Mouse (Mus musculus): Measurements from ENCODE around the gene Git2.

DNA sequence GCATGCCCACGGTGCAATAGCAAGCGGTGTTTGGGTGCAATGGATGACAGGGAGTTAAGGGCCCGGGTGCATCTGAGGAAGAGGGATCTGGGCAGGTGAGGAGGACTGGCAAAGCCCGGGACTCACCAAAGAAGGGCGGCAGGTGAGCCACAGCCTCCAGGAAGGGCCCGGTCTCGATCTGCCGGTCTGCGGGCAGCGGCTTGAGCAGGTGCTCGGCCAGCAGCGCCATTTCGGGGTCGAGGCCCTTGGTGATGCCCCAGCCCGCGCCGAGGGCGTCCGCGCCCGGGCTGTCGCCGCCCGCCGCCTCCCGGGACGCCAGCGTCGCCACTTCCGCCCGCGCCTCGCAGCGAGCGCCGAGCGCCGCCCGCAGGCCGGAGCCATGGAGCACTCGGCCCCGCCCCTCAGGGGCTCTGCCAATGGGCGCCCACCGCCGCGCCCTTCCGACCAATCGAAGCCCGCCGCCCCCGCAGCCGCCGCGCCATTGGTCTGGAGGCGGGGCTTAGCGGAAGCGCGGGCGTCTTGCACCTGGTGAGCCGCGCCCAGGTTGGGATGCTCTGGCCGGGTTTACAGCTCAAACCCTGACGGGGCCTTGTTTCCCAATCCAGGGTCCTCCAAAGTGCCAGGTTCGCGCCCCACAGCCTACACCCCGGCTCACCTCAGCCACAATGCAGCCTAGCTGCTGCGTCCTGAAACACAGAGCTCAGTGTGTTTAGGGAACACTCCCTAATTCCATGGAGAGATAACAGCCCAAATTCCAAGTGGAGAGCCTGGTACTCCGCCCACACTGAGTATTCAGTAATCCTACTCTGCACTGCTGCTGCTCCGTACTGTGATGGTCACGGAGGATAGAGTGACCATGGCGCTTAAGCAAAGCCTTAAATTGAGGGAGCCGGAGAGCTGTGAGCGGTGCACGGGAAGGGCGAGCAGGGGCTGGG, 84.4 kb downstream of the Git2 start, which contains the start of gene Gltp:
- TF ChIP-seq CTCF (IDR thresholded peaks at IDR 0.05; ENCODE audit: insufficient read depth, low read depth, low read length) (peak; percentile 9; the same call in 1 of the 2 replicates), POLR2A (IDR thresholded peaks at IDR 0.05; ENCODE audit: insufficient read depth, low read depth, low read length) (peak; percentile 59)

Measured in olfactory bulb, adult 2 months (tissue).